Mouse (Mus musculus): ENCODE measurements around the gene Pold1. TPM values are rescaled to one million over a fixed set of nuclear protein-coding genes. Genes with fewer than 3 reads are reported as not detected.

The Pold1 gene
- total and polyA plus RNA-seq, 2 experiments from 2014 or later, result 18.3 to 41.8 TPM

GRCm38 (mm10) chr7:44523056-44523455 lies 25.6 kb downstream of the Pold1 start:
- no peak overlapping the region for H3K4me3 ChIP-seq (ENCODE audit: low read depth, low read length)
- no peak for ATAC-seq (ENCODE audit: insufficient read depth, low read depth)
- peaks cover 18% of the 10 kb centered on the region for H3K4me1 ChIP-seq (ENCODE audit: control insufficient read depth, insufficient read depth)
- H3K9ac ChIP-seq (replicated peaks; ENCODE audit: low read depth, low read length), result no peak overlapping the region
- no peaks in the 10 kb centered on the region for H3K36me3 ChIP-seq (replicated peaks; ENCODE audit: control insufficient read depth, insufficient read depth, low read length)
- TF ChIP-seq EP300 (IDR thresholded peaks at IDR 0.05; ENCODE audit: low read depth), result no peak
- no peak for TF ChIP-seq CTCF (IDR thresholded peaks at IDR 0.05; ENCODE audit: low read depth)
- no peaks in the 10 kb centered on the region for H3K9me3 ChIP-seq (replicated peaks; ENCODE audit: control insufficient read depth, low read length)
- WGBS, result 65% methylated on average over 2 of the region's 2 CpGs
- peaks cover 19% of the 10 kb centered on the region for H3K27me3 ChIP-seq (ENCODE audit: control insufficient read depth, insufficient read depth, low read length)
- H3K4me2 ChIP-seq (ENCODE audit: low read depth, low read length), result no peak overlapping the region
- no peak overlapping the region for H3K27ac ChIP-seq (ENCODE audit: low read depth)
- DNase-seq (ENCODE audit: low spot score), result no peak

GRCm38 (mm10) chr7:44521710-44522109 lies 26.9 kb downstream of the Pold1 start:
- Histone ChIP-seq H3K9ac (replicated peaks; ENCODE audit: low read depth, low read length) (no peak overlapping the region), H3K9me3 (replicated peaks; ENCODE audit: control insufficient read depth, low read length) (no peaks in the 10 kb centered on the region), H3K4me1 (ENCODE audit: control insufficient read depth, insufficient read depth) (peaks cover 15% of the 10 kb centered on the region), H3K27me3 (ENCODE audit: control insufficient read depth, insufficient read depth, low read length) (peaks cover 19% of the 10 kb centered on the region), H3K4me2 (ENCODE audit: low read depth, low read length) (0 out of 2 replicates have a peak overlapping the region, but pooled peaks have one; percentile 2), H3K27ac (ENCODE audit: low read depth) (no peak overlapping the region), H3K36me3 (replicated peaks; ENCODE audit: control insufficient read depth, insufficient read depth, low read length) (no peaks in the 10 kb centered on the region), H3K4me3 (ENCODE audit: low read depth, low read length) (no peak overlapping the region)
- DNase-seq (ENCODE audit: low spot score) (no peak), ATAC-seq (ENCODE audit: insufficient read depth, low read depth) (0 out of 2 replicates have a peak, but pooled peaks have one; percentile 40)
- TF ChIP-seq CTCF (IDR thresholded peaks at IDR 0.05; ENCODE audit: low read depth) (peak; percentile 67), EP300 (IDR thresholded peaks at IDR 0.05; ENCODE audit: low read depth) (no peak)
- under 1% methylated on average over 20 of the region's 20 CpGs for WGBS

GRCm38 (mm10) chr7:44520990-44521389 lies 27.7 kb downstream of the Pold1 start:
- 58% methylated on average over 3 of the region's 3 CpGs for WGBS
- H3K36me3 ChIP-seq (replicated peaks; ENCODE audit: control insufficient read depth, insufficient read depth, low read length), result no peaks in the 10 kb centered on the region
- TF ChIP-seq EP300 (IDR thresholded peaks at IDR 0.05; ENCODE audit: low read depth) (no peak), CTCF (IDR thresholded peaks at IDR 0.05; ENCODE audit: low read depth) (no peak)

GRCm38 (mm10) chr7:44519240-44519913 lies 29.3 kb downstream of the Pold1 start:
- Histone ChIP-seq H3K36me3 (replicated peaks; ENCODE audit: control insufficient read depth, insufficient read depth, low read length) (no peaks in the 10 kb centered on the region), H3K4me3 (ENCODE audit: low read depth, low read length) (no peak overlapping the region), H3K9me3 (replicated peaks; ENCODE audit: control insufficient read depth, low read length) (no peaks in the 10 kb centered on the region), H3K4me2 (ENCODE audit: low read depth, low read length) (no peak overlapping the region), H3K9ac (replicated peaks; ENCODE audit: low read depth, low read length) (no peak overlapping the region), H3K27ac (ENCODE audit: low read depth) (no peak overlapping the region), H3K4me1 (ENCODE audit: control insufficient read depth, insufficient read depth) (peaks cover 3% of the 10 kb centered on the region; the same call in 1 of the 2 replicates), H3K27me3 (ENCODE audit: control insufficient read depth, insufficient read depth, low read length) (peaks cover 19% of the 10 kb centered on the region)
- DNase-seq (ENCODE audit: low spot score) (no peak), ATAC-seq (ENCODE audit: insufficient read depth, low read depth) (0 out of 2 replicates have a peak, but pooled peaks have one; percentile 8)
- TF ChIP-seq CTCF (IDR thresholded peaks at IDR 0.05; ENCODE audit: low read depth) (no peak), EP300 (IDR thresholded peaks at IDR 0.05; ENCODE audit: low read depth) (no peak)
- WGBS, result 62% methylated on average over 9 of the region's 9 CpGs

More at GRCm38 (mm10) chr7:44520990-44521389, 27.7 kb downstream of the Pold1 start:
- H3K9me3 ChIP-seq (replicated peaks; ENCODE audit: control insufficient read depth, low read length), result no peaks in the 10 kb centered on the region
- peaks cover 19% of the 10 kb centered on the region for H3K27me3 ChIP-seq (ENCODE audit: control insufficient read depth, insufficient read depth, low read length)
- DNase-seq (ENCODE audit: low spot score), result no peak
- H3K4me1 ChIP-seq (ENCODE audit: control insufficient read depth, insufficient read depth), result peaks cover 15% of the 10 kb centered on the region
- H3K4me3 ChIP-seq (ENCODE audit: low read depth, low read length), result no peak overlapping the region
- ATAC-seq (ENCODE audit: insufficient read depth, low read depth), result no peak
- no peak overlapping the region for H3K27ac ChIP-seq (ENCODE audit: low read depth)
- H3K9ac ChIP-seq (replicated peaks; ENCODE audit: low read depth, low read length), result no peak overlapping the region
- H3K4me2 ChIP-seq (ENCODE audit: low read depth, low read length), result no peak overlapping the region

- Histone ChIP-seq H3K9me3 (replicated peaks; ENCODE audit: control insufficient read depth, low read length) (0 out of 2 replicates have a peak, but pooled peaks cover 4% of the 10 kb centered on the region), H3K4me1 (ENCODE audit: control insufficient read depth, insufficient read depth) (no peaks in the 10 kb centered on the region)
- TF ChIP-seq CTCF (IDR thresholded peaks at IDR 0.05; ENCODE audit: low read depth) (no peak), EP300 (IDR thresholded peaks at IDR 0.05; ENCODE audit: low read depth) (no peak)
Observed at GRCm38 (mm10) chr7:44507491-44507890, 41.2 kb downstream of the Pold1 start.

More at GRCm38 (mm10) chr7:44507491-44507890, 41.2 kb downstream of the Pold1 start:
- ATAC-seq (ENCODE audit: insufficient read depth, low read depth), result no peak
- no peaks in the 10 kb centered on the region for H3K27me3 ChIP-seq (ENCODE audit: control insufficient read depth, insufficient read depth, low read length)
- no peak overlapping the region for H3K9ac ChIP-seq (replicated peaks; ENCODE audit: low read depth, low read length)
- DNase-seq (ENCODE audit: low spot score), result no peak
- H3K4me2 ChIP-seq (ENCODE audit: low read depth, low read length), result no peak overlapping the region
- no peak overlapping the region for H3K27ac ChIP-seq (ENCODE audit: low read depth)
- H3K4me3 ChIP-seq (ENCODE audit: low read depth, low read length), result no peak overlapping the region
- H3K36me3 ChIP-seq (replicated peaks; ENCODE audit: control insufficient read depth, insufficient read depth, low read length), result no peaks in the 10 kb centered on the region
